Mouse (Mus musculus) gastrocnemius, postnatal 36 days (tissue): ENCODE results near the gene Lrrc10. TPM values are rescaled to one million over a fixed set of nuclear protein-coding genes. Genes with fewer than 3 reads are reported as not detected.

Source experiments
- total RNA-seq, 2 experiments: library from RNA; stranded (reverse); gene quantifications; 2 replicates each; pipeline ENCODE4 v1.2.3; 2021

The Lrrc10 gene
- total RNA-seq, 2 experiments from 2014 or later: 0.17 TPM; not detected in 1

Other genes starting within 250 kb of the Lrrc10 start
- under 1 TPM in 1 of 2 experiments, not detected in 1; 0.20 TPM for gene Myrfl, start 148.4 kb upstream of the Lrrc10 start, total RNA-seq
- 10 to 100 TPM; 24.9 to 29.2 TPM for gene Rab3ip, start 94.6 kb upstream of the Lrrc10 start, total RNA-seq
- gene Gm10271, start 72.7 kb upstream of the Lrrc10 start, total RNA-seq: not detected
- gene Best3, start 59.0 kb upstream of the Lrrc10 start, total RNA-seq: 10 to 100 TPM; 20.9 to 24.3 TPM
- gene Cct2, start 18.5 kb downstream of the Lrrc10 start, total RNA-seq: 100 to 1,000 TPM in 1 of 2 experiments, 10 to 100 TPM in 1; 93.1 to 119 TPM
- 1 to 10 TPM; 7.6 to 8.9 TPM for gene Frs2, start 103.2 kb downstream of the Lrrc10 start, total RNA-seq
- gene Yeats4, start 179.2 kb downstream of the Lrrc10 start, total RNA-seq: 10 to 100 TPM; 12.8 to 14.8 TPM
- not detected for gene 9530003J23Rik, start 193.4 kb downstream of the Lrrc10 start, total RNA-seq
- gene Lyz2, start 237.0 kb downstream of the Lrrc10 start, total RNA-seq: 10 to 100 TPM; 32.0 to 47.2 TPM
- gene Lyz1, start 247.5 kb downstream of the Lrrc10 start, total RNA-seq: 1 to 10 TPM; 3.9 to 6.4 TPM